Mouse (Mus musculus): ENCODE results near the gene Arid1b. TPM values are rescaled to one million over a fixed set of nuclear protein-coding genes. Genes with fewer than 3 reads are reported as not detected.

The Arid1b gene
- polyA plus RNA-seq, 1 experiment from 2014 or later = 7.2 TPM

- Histone ChIP-seq H3K27me3 (replicated peaks; ENCODE audit: insufficient read depth, low read length) (no peaks in the 10 kb centered on the region), H3K4me3 (ENCODE audit: low read depth, low read length) (no peak overlapping the region), H3K9ac (replicated peaks; ENCODE audit: low read depth) (no peak overlapping the region), H3K9me3 (ENCODE audit: low read length) (no peaks in the 10 kb centered on the region), H3K4me2 (replicated peaks; ENCODE audit: low read depth, low read length) (no peak overlapping the region), H3K4me1 (ENCODE audit: insufficient read depth, low read depth, low read length) (no peaks in the 10 kb centered on the region), H3K27ac (ENCODE audit: low read length) (no peak overlapping the region), H3K36me3 (ENCODE audit: insufficient read depth, low read length) (0 out of 2 replicates have a peak, but pooled peaks cover 3% of the 10 kb centered on the region)
- no peak for DNase-seq (ENCODE audit: low spot score)
- 87% methylated on average over 16 of the region's 16 CpGs for WGBS
- ATAC-seq = no peak
- TF ChIP-seq EP300 (IDR thresholded peaks at IDR 0.05) (no peak), CTCF (IDR thresholded peaks at IDR 0.05) (no peak)
Observed at GRCm38 (mm10) chr17:5254717-5255617, 260.8 kb downstream of the Arid1b start.

GRCm38 (mm10) chr17:5255618-5255933, 261.4 kb downstream of the Arid1b start:
- Histone ChIP-seq H3K4me1 (ENCODE audit: insufficient read depth, low read depth, low read length) (no peaks in the 10 kb centered on the region), H3K4me2 (replicated peaks; ENCODE audit: low read depth, low read length) (no peak overlapping the region), H3K36me3 (ENCODE audit: insufficient read depth, low read length) (0 out of 2 replicates have a peak, but pooled peaks cover 3% of the 10 kb centered on the region), H3K27ac (ENCODE audit: low read length) (no peak overlapping the region), H3K9me3 (ENCODE audit: low read length) (no peaks in the 10 kb centered on the region), H3K4me3 (ENCODE audit: low read depth, low read length) (no peak overlapping the region), H3K9ac (replicated peaks; ENCODE audit: low read depth) (no peak overlapping the region), H3K27me3 (replicated peaks; ENCODE audit: insufficient read depth, low read length) (no peaks in the 10 kb centered on the region)
- 86% methylated on average over 2 of the region's 2 CpGs for WGBS
- no peak for DNase-seq (ENCODE audit: low spot score)
- ATAC-seq = no peak
- TF ChIP-seq CTCF (IDR thresholded peaks at IDR 0.05) (no peak), EP300 (IDR thresholded peaks at IDR 0.05) (no peak)

GRCm38 (mm10) chr17:5258978-5259377, 264.8 kb downstream of the Arid1b start:
- Histone ChIP-seq H3K9me3 (ENCODE audit: low read length) (no peaks in the 10 kb centered on the region), H3K9ac (replicated peaks; ENCODE audit: low read depth) (no peak overlapping the region), H3K36me3 (ENCODE audit: insufficient read depth, low read length) (no peaks in the 10 kb centered on the region), H3K4me3 (ENCODE audit: low read depth, low read length) (no peak overlapping the region), H3K27me3 (replicated peaks; ENCODE audit: insufficient read depth, low read length) (no peaks in the 10 kb centered on the region), H3K27ac (ENCODE audit: low read length) (no peak overlapping the region), H3K4me2 (replicated peaks; ENCODE audit: low read depth, low read length) (no peak overlapping the region), H3K4me1 (ENCODE audit: insufficient read depth, low read depth, low read length) (peaks cover 7% of the 10 kb centered on the region; the same call in 1 of the 2 replicates)
- DNase-seq (ENCODE audit: low spot score) = no peak
- TF ChIP-seq EP300 (IDR thresholded peaks at IDR 0.05) (no peak), CTCF (IDR thresholded peaks at IDR 0.05) (no peak)
- 70% methylated on average over 9 of the region's 9 CpGs for WGBS
- ATAC-seq = no peak

- WGBS = 54% methylated on average over 8 of the region's 8 CpGs
- Histone ChIP-seq H3K27me3 (replicated peaks; ENCODE audit: insufficient read depth, low read length) (no peaks in the 10 kb centered on the region), H3K4me1 (ENCODE audit: insufficient read depth, low read depth, low read length) (peaks cover 7% of the 10 kb centered on the region; the same call in 1 of the 2 replicates), H3K4me3 (ENCODE audit: low read depth, low read length) (no peak overlapping the region), H3K9me3 (ENCODE audit: low read length) (no peaks in the 10 kb centered on the region), H3K27ac (ENCODE audit: low read length) (no peak overlapping the region), H3K4me2 (replicated peaks; ENCODE audit: low read depth, low read length) (0 out of 2 replicates have a peak overlapping the region, but pooled peaks have one; percentile 3), H3K9ac (replicated peaks; ENCODE audit: low read depth) (no peak overlapping the region), H3K36me3 (ENCODE audit: insufficient read depth, low read length) (peaks cover 3% of the 10 kb centered on the region; the same call in 1 of the 2 replicates)
- peak; percentile 82 for ATAC-seq
- peak; percentile 62 for DNase-seq (ENCODE audit: low spot score)
- TF ChIP-seq EP300 (IDR thresholded peaks at IDR 0.05) (0 out of 2 replicates have a peak, but pooled peaks have one; percentile 15), CTCF (IDR thresholded peaks at IDR 0.05) (no peak)
Observed at GRCm38 (mm10) chr17:5261131-5261651, 267.1 kb downstream of the Arid1b start.

GRCm38 (mm10) chr17:5261874-5262605, 267.9 kb downstream of the Arid1b start:
- H3K4me2 ChIP-seq (replicated peaks; ENCODE audit: low read depth, low read length) = no peak overlapping the region
- no peak overlapping the region for H3K27ac ChIP-seq (ENCODE audit: low read length)
- H3K4me1 ChIP-seq (ENCODE audit: insufficient read depth, low read depth, low read length) = peaks cover 7% of the 10 kb centered on the region; the same call in 1 of the 2 replicates
- DNase-seq (ENCODE audit: low spot score) = peak; percentile 74
- WGBS = 57% methylated on average over 22 of the region's 22 CpGs
- H3K9ac ChIP-seq (replicated peaks; ENCODE audit: low read depth) = no peak overlapping the region
- peak; percentile 65 for ATAC-seq
- no peaks in the 10 kb centered on the region for H3K27me3 ChIP-seq (replicated peaks; ENCODE audit: insufficient read depth, low read length)
- H3K9me3 ChIP-seq (ENCODE audit: low read length) = no peaks in the 10 kb centered on the region
- no peak overlapping the region for H3K4me3 ChIP-seq (ENCODE audit: low read depth, low read length)
- H3K36me3 ChIP-seq (ENCODE audit: insufficient read depth, low read length) = peaks cover 3% of the 10 kb centered on the region; the same call in 1 of the 2 replicates
- no peak for TF ChIP-seq CTCF (IDR thresholded peaks at IDR 0.05)
- no peak for TF ChIP-seq EP300 (IDR thresholded peaks at IDR 0.05)

- H3K4me2 ChIP-seq (replicated peaks; ENCODE audit: low read depth, low read length) = no peak overlapping the region
- H3K36me3 ChIP-seq (ENCODE audit: insufficient read depth, low read length) = peaks cover 3% of the 10 kb centered on the region; the same call in 1 of the 2 replicates
- H3K27ac ChIP-seq (ENCODE audit: low read length) = no peak overlapping the region
- ATAC-seq = no peak
- H3K4me3 ChIP-seq (ENCODE audit: low read depth, low read length) = no peak overlapping the region
- H3K9me3 ChIP-seq (ENCODE audit: low read length) = no peaks in the 10 kb centered on the region
- TF ChIP-seq EP300 (IDR thresholded peaks at IDR 0.05) (no peak), CTCF (IDR thresholded peaks at IDR 0.05) (no peak)
- H3K9ac ChIP-seq (replicated peaks; ENCODE audit: low read depth) = no peak overlapping the region
- peaks cover 7% of the 10 kb centered on the region; the same call in 1 of the 2 replicates for H3K4me1 ChIP-seq (ENCODE audit: insufficient read depth, low read depth, low read length)
- no peaks in the 10 kb centered on the region for H3K27me3 ChIP-seq (replicated peaks; ENCODE audit: insufficient read depth, low read length)
- WGBS = 78% methylated on average over 4 of the region's 4 CpGs
- DNase-seq (ENCODE audit: low spot score) = no peak
Observed at GRCm38 (mm10) chr17:5262788-5263187, 268.7 kb downstream of the Arid1b start.

All from lung, postnatal 0 days (tissue).